Mouse (Mus musculus) frontal cortex, postnatal 10 days (tissue): ENCODE data around the gene Trappc12.

ENCODE experiments used
- DNase-seq, 2 experiments: peaks; one replicate each; pipeline ENCODE4 v3.0.0; 2022; ENCODE audit warnings: low spot score in 2 of 2, mixed read lengths in 1 of 2

The Trappc12 gene

GRCm38 (mm10) chr12:28750021-28750633 is at the start of gene Trappc12:
Gene Trappc12, minus strand, starts transcription at chr12:28750472.
- peak; percentile 75 to 84 for DNase-seq

DNA sequence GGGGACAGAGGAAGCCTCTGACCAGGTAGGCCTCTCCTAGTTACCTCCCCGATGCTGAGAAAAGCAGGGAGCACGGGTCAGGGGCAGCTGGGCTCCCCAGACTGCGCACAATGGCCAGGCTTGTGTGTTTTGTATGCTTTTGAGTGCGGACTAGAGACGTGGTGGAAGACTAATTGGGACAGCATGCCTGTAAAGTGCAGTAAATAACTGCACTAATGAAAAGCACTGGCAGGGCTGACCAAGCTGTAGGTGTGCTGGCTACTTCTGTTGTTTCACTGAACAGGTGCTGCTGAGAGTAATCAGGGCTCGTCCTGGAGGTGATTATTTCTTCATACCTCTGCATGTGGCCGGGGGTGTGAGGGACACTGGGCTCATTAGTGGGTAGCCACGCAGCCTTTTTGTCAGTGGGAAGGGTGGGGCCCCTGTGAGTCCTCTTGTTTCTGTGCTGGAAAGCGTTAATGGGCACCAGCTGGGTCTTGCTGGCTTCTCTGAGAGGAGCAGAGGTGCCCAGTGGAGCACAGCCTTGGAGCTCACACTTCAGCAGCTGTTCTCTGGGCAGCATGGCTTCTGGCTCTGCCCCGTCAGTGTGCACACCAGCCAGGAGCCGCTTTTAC is 49.6 kb upstream of the Trappc12 start:
- DNase-seq: no peak

- DNase-seq: no peak
These were observed 46.7 kb upstream of the Trappc12 start for GRCm38 (mm10) chr12:28796881-28797420.

DNA sequence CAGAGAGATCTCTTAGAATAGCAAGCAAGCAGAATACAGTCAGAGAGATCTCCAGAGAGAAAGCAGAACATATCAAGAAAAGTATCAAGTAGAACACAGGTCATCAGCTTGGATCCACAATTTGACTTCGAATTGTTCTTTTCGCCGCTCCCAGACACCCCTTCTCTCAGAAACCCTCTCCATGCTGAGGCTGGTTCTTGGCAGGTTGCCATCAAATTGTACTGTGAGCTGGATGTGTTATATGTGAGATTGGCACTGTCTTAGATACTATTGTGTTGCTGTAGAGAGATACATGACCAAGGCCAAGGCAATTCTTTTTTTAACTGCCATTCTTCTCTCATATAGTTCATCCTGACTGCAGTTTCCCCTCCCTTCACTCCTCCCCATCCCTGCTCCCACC is 44.8 kb upstream of the Trappc12 start:
- DNase-seq: no peak

DNA sequence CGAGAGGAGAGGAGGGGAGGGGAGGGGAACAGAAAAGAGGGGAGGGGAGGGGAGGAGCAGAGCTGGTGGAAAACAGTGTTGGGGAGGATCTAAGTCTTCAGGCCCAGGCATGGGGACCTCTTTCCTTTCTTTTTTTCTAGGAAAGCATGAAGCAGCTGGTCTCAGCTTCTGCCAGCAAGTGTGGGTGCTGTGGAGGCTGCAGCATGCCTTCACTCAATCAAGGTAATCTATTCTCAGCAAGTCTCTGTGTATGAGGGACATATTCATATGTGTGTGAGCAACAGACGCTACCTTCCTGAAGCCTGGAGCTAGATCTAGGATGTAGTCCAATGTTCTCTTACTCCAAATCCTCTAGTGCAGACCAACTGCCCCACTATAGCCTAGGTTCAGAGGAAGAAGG is 43.4 kb upstream of the Trappc12 start:
- DNase-seq: peak in 1 of 2 experiments; percentile 47

DNA sequence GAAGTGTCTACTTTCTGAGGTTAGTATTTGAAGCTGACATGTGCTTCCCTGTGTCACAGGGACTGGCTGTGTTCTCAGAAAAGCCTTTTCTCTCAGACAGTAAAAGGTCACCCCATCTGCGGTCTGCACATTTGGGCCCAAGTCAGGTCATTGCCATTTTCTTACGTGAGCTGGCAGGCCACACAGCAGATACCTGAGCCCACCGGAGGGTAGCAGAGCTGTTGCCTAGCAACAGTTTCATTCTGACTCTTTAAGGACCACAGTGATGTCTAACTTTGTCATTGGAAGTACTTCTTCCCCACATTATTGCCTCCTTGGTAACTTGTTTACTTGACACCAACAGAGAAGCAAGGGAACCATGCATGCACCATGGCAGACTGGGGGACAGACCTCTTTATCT is 42.3 kb upstream of the Trappc12 start:
- no peak for DNase-seq

DNA sequence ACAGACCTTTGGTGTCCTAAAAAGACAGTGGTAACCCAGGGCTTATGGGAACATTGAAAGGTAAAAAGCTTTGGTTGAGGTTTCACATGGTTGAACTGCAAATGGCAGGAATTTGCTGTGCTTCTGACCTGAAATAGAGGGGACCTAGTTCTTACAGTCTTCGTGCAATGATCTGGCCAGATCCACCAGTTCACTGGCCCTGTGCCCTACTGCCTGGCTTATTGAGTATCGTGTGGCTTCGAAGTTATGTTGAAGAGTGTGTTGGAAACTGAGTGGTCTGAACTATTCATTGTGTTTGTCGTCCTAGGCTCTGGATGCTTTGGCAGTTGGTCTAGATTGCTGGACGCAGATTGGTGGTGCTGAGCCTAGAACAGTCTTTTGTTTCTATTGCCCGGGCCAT is 36.0 kb upstream of the Trappc12 start:
- DNase-seq: no peak

GRCm38 (mm10) chr12:28785299-28785698 is 35.0 kb upstream of the Trappc12 start:
- no peak for DNase-seq

- no peak for DNase-seq
These were observed 34.6 kb upstream of the Trappc12 start for GRCm38 (mm10) chr12:28784864-28785263.

DNA sequence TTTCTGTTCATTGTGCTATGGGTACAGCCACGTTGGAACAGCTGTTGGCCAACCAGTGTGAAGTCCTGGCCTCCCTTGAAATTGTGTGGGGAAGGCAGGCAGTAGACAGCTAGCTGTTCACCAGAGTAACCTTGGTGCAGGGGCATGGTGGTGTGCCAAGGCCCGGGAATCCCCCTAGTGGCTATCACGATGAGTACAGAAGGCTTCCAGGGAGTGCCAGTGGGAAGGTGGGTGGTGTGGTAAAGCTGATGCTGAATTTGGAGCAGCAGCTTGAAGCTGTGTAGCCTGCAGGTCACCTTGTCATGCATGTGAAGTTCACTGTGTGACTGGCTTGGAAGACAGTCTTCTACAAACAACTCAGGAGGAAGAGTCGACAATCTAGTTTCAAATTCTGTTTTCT is 34.1 kb upstream of the Trappc12 start:
- DNase-seq: peak in 1 of 2 experiments; percentile 42

- no peak for DNase-seq
These were observed 32.4 kb upstream of the Trappc12 start for GRCm38 (mm10) chr12:28782637-28783036.

DNA sequence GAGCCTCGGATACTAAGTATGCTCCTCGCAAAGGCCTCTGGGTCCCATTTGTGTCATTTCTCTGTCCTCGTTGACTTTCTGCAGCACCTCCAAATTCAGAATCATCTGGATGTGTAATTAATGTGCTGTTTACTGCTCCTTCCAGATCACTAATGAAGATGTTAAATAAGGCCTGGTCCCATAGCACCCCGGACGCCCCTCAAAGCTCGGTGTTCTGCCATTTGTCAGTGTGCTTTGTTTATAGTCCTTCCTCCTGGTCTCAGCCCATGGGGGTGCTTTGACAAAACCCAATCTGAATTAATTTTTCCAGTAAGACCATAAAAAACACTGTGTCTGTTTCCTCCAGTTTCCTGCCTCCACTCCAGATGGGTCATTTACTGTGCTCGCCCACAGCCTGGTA is 29.9 kb upstream of the Trappc12 start:
- DNase-seq: no peak

GRCm38 (mm10) chr12:28775627-28776026 is 25.4 kb upstream of the Trappc12 start:
- no peak for DNase-seq

DNA sequence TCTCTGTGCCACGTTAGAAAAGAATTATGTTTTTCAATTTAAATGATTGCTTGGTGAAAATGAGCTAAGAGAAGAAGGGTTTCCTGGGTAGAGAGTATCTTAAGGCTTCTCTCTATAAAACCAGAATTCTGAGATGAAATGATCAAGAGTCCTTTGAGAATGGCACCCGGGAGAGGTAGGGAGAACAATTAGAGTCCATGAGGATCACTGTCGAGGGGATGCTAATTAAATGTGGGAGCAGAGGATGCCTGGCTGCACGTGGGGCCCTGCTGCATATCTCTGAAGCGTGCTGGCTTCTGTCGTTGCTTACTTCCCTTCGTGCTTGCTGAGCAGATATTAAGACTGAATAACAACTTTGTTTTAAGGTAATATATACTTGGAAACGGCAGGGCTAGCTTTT is 24.8 kb upstream of the Trappc12 start:
- no peak for DNase-seq

GRCm38 (mm10) chr12:28773815-28774214 is 23.5 kb upstream of the Trappc12 start:
- no peak for DNase-seq

DNA sequence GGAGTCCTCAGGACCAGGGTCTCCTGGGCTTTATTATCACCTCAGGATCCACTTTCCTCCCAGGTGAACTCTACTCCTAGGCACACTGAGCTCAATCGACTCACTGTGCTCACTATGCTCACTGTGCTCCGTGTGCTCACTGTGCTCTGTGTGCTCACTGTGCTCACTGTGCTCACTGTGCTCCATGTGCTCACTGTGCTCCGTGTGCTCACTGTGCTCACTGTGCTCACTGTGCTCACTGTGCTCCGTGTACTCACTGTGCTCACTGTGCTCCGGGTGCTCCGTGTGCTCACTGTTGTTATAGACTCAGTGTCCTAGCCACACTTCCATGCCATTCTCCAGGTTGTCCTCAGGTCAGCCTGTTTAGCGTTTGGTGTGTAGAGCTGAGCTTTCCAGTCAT is 19.7 kb upstream of the Trappc12 start:
- DNase-seq: no peak

DNA sequence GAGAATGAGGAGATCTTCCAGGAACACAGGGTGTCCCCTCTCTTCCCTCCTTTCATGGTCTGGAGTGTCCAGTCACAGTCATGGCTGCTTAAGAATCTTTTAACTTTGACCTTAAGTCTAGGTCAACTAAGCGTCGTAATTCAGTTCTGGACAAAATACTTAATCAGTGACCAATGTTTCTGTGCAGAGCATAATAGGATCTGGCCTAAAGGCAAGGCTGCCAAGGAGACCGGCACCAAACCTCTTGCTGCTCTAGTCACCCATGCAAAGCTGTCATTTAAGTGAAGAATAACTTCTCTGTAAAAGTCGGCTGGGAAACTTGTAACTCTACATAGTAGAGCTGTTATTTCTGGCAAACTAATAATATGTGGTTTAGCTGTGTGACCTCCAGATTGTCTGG is 5.7 kb upstream of the Trappc12 start:
- no peak for DNase-seq

DNA sequence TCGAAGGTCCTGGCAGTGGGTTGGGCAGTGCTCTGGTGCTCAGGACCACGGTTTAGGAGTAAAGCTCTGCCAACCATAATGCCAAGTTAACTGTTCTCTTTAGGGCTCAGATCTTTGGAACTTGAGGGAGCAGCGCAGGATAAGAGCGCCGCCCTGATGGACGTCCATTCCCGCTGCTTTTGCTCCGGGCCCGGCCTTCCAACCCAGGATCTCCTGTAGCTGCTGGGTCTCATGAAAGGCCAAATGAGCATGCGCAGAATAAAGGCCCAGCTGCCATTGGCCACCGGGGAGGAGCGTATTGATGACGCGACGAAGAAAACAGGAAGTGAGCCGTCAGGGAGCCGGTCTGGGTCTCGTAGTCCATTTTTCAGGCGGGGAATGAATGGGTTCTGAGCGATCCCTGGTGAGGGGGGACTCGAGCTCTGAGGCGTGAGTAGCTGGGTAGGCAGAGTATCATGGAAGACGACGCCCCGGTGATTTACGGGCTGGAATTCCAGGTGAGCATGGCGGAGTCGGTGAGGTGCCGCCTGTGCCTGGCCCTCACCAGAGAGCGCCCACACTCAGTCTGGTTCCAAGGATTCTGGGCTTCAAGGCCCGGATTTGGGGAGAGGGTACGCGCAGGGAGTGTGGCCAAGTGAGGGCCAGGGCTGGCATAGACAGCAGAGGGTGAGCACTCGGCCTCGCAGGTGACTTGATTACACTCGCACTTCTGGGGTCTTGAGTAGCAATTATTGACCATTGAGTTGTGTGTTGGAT is 1.4 kb upstream of the Trappc12 start, which contains the start of gene Eipr1:
Eipr1 (plus strand) TSS at position 296 of the 756 bp plus-strand sequence.
- DNase-seq: peak; percentile 84 to 85

- DNase-seq: no peak
These were observed 604 bp upstream of the Trappc12 start for GRCm38 (mm10) chr12:28750876-28751275.

GRCm38 (mm10) chr12:28743328-28743727 is 6.9 kb downstream of the Trappc12 start:
- no peak for DNase-seq

DNA sequence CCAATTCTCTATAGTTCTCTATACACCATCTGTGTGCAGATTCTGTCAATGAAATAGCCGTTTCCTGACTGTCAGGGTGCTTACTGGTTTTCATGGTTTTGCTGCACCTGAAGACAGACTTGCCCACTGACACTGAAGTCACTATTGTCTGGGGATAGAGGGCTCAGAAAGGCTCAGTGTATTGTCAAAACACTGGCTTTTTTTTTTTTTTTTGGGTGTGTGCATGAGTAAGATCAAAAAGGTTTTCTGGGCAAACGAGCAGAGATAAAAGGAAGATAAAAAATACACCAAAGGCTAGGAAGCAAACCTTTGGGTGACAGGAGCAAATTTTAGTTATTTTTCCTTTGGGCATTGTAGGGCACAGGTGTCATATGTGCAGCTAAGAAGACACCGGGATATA is 15.0 kb downstream of the Trappc12 start:
- DNase-seq: no peak

DNA sequence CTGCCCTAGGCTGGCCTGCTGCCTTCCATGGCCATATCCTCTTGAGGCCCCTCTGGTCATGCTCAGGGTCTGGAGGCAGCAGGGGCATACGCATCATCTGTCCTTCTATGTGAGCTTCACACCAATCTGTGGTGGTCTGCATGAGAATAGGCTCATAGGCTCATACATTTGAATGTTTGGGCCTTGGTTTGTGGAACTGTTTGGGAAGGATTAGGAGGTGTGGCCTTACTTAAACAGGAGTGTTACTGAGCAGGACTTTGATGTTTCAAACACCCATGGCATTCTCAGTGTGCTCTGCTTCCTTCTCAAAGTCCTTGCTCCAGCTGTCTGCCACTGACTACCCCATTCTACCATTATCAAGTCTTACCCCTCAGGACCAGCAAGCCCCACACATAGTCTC is 16.0 kb downstream of the Trappc12 start:
- DNase-seq: no peak
